Mouse (Mus musculus) spleen, adult 2 months (tissue): ENCODE measurements around the gene Abr.

Experiments used
- CTCF ChIP-seq: fragments of 200-500 bp; IDR thresholded peaks from 2 replicates; pipeline ENCODE4 v1.5.1; 2011; ENCODE audit warnings: mild to moderate bottlenecking, inconsistent platforms; ENCODE audit not compliant: insufficient read depth, insufficient read length, insufficient replicate concordance; ENCODE audit errors: extremely low read depth
- POLR2A ChIP-seq: fragments of 200-500 bp; IDR thresholded peaks from 2 replicates; pipeline ENCODE4 v1.6.1; 2011; ENCODE audit warnings: low read depth, low read length, inconsistent platforms

DNA sequence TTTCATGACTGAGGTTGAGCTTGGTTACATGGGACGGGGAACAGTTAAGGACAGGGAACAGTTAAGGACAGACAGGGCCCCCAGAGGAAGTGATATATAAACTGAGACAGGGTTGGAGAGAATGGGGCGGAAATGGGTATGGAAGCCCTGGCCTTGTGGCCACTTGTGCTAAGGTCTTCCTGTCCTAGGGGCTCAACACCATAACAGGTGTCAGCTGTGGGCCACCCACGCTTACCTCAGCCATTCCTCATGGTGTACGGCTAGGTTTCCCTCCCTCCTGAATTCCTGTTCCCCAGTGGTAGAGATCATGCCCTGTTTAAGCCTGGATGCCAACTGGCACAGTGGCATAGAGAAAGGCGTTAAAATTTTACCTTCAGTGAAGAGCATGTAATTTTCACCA is 135.1 kb downstream of the Abr start:
- TF ChIP-seq CTCF (no peak), POLR2A (no peak)
